Mouse (Mus musculus): Measurements from ENCODE around the gene Camta1. TPM values are rescaled to one million over a fixed set of nuclear protein-coding genes. Genes with fewer than 3 reads are reported as not detected.

The Camta1 gene
- polyA plus RNA-seq, 1 experiment: 1.8 TPM

- TF ChIP-seq GATA1 (IDR thresholded peaks at IDR 0.05; ENCODE audit: low read length) (no peak), TAL1 (IDR thresholded peaks at IDR 0.05; ENCODE audit: low read length) (no peak)
- Histone ChIP-seq H3K36me3 (ENCODE audit: control insufficient read depth) (no peaks in the 10 kb centered on the region), H3K4me1 (ENCODE audit: control insufficient read depth) (peaks cover 6% of the 10 kb centered on the region), H3K4me3 (replicated peaks) (no peak overlapping the region), H3K9me3 (ENCODE audit: control insufficient read depth, low read length) (no peaks in the 10 kb centered on the region), H3K27me3 (ENCODE audit: control insufficient read depth) (no peaks in the 10 kb centered on the region)
Observed at GRCm38 (mm10) chr4:150966556-150966955, 895.1 kb downstream of the Camta1 start.

DNA sequence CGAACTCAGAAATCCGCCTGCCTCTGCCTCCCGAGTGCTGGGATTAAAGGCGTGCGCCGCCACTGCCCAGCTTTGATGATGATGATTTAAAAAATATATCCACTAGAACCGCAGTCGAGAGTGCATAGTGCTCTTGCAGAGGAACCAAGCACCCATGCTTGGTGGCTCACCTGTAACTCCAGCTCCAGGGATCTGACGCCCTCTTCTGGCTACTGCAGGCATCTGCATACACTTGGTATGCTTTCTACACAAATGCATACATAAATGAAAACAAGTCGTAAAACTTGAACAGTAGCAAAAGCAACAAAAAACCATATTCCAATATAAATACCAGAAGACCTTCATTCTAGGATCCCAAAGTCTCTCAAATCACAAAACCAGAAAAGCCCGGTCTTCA is 896.1 kb downstream of the Camta1 start:
- Histone ChIP-seq H3K4me1 (ENCODE audit: control insufficient read depth) (peaks cover 6% of the 10 kb centered on the region), H3K36me3 (ENCODE audit: control insufficient read depth) (no peaks in the 10 kb centered on the region), H3K27me3 (ENCODE audit: control insufficient read depth) (no peaks in the 10 kb centered on the region), H3K4me3 (replicated peaks) (no peak overlapping the region), H3K9me3 (ENCODE audit: control insufficient read depth, low read length) (no peaks in the 10 kb centered on the region)
- no peak for TF ChIP-seq TAL1 (IDR thresholded peaks at IDR 0.05; ENCODE audit: low read length)
- TF ChIP-seq GATA1 (IDR thresholded peaks at IDR 0.05; ENCODE audit: low read length): no peak

- H3K4me3 ChIP-seq (replicated peaks): no peak overlapping the region
- TF ChIP-seq TAL1 (IDR thresholded peaks at IDR 0.05; ENCODE audit: low read length) (no peak), GATA1 (IDR thresholded peaks at IDR 0.05; ENCODE audit: low read length) (no peak)
- peaks cover 6% of the 10 kb centered on the region for H3K4me1 ChIP-seq (ENCODE audit: control insufficient read depth)
- no peaks in the 10 kb centered on the region for H3K27me3 ChIP-seq (ENCODE audit: control insufficient read depth)
- H3K9me3 ChIP-seq (ENCODE audit: control insufficient read depth, low read length): no peaks in the 10 kb centered on the region
- H3K36me3 ChIP-seq (ENCODE audit: control insufficient read depth): no peaks in the 10 kb centered on the region
Observed at GRCm38 (mm10) chr4:150964635-150965554, 896.8 kb downstream of the Camta1 start.

DNA sequence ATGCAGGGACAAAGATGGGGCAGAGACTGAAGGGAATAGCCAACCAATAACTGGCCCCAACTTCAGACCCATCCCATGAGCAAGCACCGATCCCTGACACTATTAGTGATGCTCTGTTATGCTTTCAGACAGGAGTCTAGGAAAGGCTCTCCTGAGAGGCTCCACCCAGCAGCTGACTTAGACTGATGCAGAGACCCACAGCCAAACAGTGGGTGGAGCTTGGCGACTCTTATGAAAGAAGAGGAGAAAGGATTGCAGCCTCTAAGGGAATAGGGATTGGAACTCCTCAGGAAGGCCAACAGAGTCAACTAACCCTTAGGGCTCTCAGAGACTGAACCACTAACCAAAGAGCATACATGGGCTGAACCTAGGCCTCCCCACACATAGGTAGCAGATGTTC is 898.0 kb downstream of the Camta1 start:
- H3K9me3 ChIP-seq (ENCODE audit: control insufficient read depth, low read length): no peaks in the 10 kb centered on the region

GRCm38 (mm10) chr4:150962231-150962630 is 899.4 kb downstream of the Camta1 start:
- Histone ChIP-seq H3K9me3 (ENCODE audit: control insufficient read depth, low read length) (no peaks in the 10 kb centered on the region), H3K4me3 (replicated peaks) (no peak overlapping the region), H3K27me3 (ENCODE audit: control insufficient read depth) (no peaks in the 10 kb centered on the region), H3K36me3 (ENCODE audit: control insufficient read depth) (no peaks in the 10 kb centered on the region), H3K4me1 (ENCODE audit: control insufficient read depth) (peaks cover 12% of the 10 kb centered on the region)
- no peak for TF ChIP-seq TAL1 (IDR thresholded peaks at IDR 0.05; ENCODE audit: low read length)
- TF ChIP-seq GATA1 (IDR thresholded peaks at IDR 0.05; ENCODE audit: low read length): no peak

More for the DNA sequence above, 898.0 kb downstream of the Camta1 start:
- Histone ChIP-seq H3K27me3 (ENCODE audit: control insufficient read depth) (no peaks in the 10 kb centered on the region), H3K36me3 (ENCODE audit: control insufficient read depth) (no peaks in the 10 kb centered on the region), H3K4me1 (ENCODE audit: control insufficient read depth) (peaks cover 8% of the 10 kb centered on the region), H3K4me3 (replicated peaks) (no peak overlapping the region)
- TF ChIP-seq GATA1 (IDR thresholded peaks at IDR 0.05; ENCODE audit: low read length): no peak
- no peak for TF ChIP-seq TAL1 (IDR thresholded peaks at IDR 0.05; ENCODE audit: low read length)

DNA sequence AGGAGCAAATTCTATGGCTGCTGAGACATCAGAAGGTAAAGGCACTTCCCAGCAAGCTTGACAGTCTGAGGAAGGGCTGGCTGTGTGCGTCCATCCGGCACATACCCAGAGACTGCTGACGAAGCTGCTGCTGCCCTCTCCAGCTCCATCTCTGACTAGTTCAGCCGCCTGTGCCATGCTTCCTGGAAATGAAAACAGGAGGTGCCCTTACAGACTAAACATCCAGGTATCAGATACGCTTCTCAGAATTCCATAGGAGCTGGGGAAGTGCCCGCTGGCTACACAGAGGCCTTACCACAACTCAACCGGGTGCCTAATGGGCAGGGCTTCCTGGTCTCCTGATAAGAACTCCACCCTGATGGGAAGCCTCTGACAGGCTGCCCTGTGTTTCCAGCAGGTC is 903.1 kb downstream of the Camta1 start:
- no peaks in the 10 kb centered on the region for H3K9me3 ChIP-seq (ENCODE audit: control insufficient read depth, low read length)

GRCm38 (mm10) chr4:150957106-150957458 is 904.6 kb downstream of the Camta1 start:
- Histone ChIP-seq H3K27me3 (ENCODE audit: control insufficient read depth) (no peaks in the 10 kb centered on the region), H3K4me1 (ENCODE audit: control insufficient read depth) (peaks cover 6% of the 10 kb centered on the region), H3K9me3 (ENCODE audit: control insufficient read depth, low read length) (no peaks in the 10 kb centered on the region), H3K4me3 (replicated peaks) (no peak overlapping the region), H3K36me3 (ENCODE audit: control insufficient read depth) (no peaks in the 10 kb centered on the region)
- TF ChIP-seq TAL1 (IDR thresholded peaks at IDR 0.05; ENCODE audit: low read length) (no peak), GATA1 (IDR thresholded peaks at IDR 0.05; ENCODE audit: low read length) (no peak)

More for the DNA sequence above, 903.1 kb downstream of the Camta1 start:
- no peak overlapping the region for H3K4me3 ChIP-seq (replicated peaks)
- peaks cover 6% of the 10 kb centered on the region for H3K4me1 ChIP-seq (ENCODE audit: control insufficient read depth)
- no peaks in the 10 kb centered on the region for H3K27me3 ChIP-seq (ENCODE audit: control insufficient read depth)
- no peaks in the 10 kb centered on the region for H3K36me3 ChIP-seq (ENCODE audit: control insufficient read depth)
- TF ChIP-seq GATA1 (IDR thresholded peaks at IDR 0.05; ENCODE audit: low read length) (no peak), TAL1 (IDR thresholded peaks at IDR 0.05; ENCODE audit: low read length) (no peak)

GRCm38 (mm10) chr4:150956369-150957105 is 905.1 kb downstream of the Camta1 start:
- Histone ChIP-seq H3K27me3 (ENCODE audit: control insufficient read depth) (no peaks in the 10 kb centered on the region), H3K36me3 (ENCODE audit: control insufficient read depth) (no peaks in the 10 kb centered on the region)
- TF ChIP-seq GATA1 (IDR thresholded peaks at IDR 0.05; ENCODE audit: low read length): no peak
- no peak for TF ChIP-seq TAL1 (IDR thresholded peaks at IDR 0.05; ENCODE audit: low read length)

GRCm38 (mm10) chr4:150950972-150951371 is 910.7 kb downstream of the Camta1 start:
- TF ChIP-seq TAL1 (IDR thresholded peaks at IDR 0.05; ENCODE audit: low read length): no peak
- no peak for TF ChIP-seq GATA1 (IDR thresholded peaks at IDR 0.05; ENCODE audit: low read length)
- no peaks in the 10 kb centered on the region for H3K36me3 ChIP-seq (ENCODE audit: control insufficient read depth)
- no peaks in the 10 kb centered on the region for H3K27me3 ChIP-seq (ENCODE audit: control insufficient read depth)
- H3K4me1 ChIP-seq (ENCODE audit: control insufficient read depth): no peaks in the 10 kb centered on the region
- no peaks in the 10 kb centered on the region for H3K9me3 ChIP-seq (ENCODE audit: control insufficient read depth, low read length)
- H3K4me3 ChIP-seq (replicated peaks): no peak overlapping the region

More at GRCm38 (mm10) chr4:150956369-150957105, 905.1 kb downstream of the Camta1 start:
- Histone ChIP-seq H3K9me3 (ENCODE audit: control insufficient read depth, low read length) (no peaks in the 10 kb centered on the region), H3K4me3 (replicated peaks) (no peak overlapping the region), H3K4me1 (ENCODE audit: control insufficient read depth) (peaks cover 6% of the 10 kb centered on the region)
